Mouse (Mus musculus): ENCODE results near the gene C87414.
"Not testable (repeated sequence)": the region's sequence is repeated elsewhere in the genome, so short reads cannot be mapped to it uniquely, and the experiment has no call there.

The C87414 gene

GRCm38 (mm10) chr5:93671451-93671850, at the start of gene C87414:
Gene C87414, minus strand, starts transcription at chr5:93671551.
- DNase-seq (ENCODE audit: low read depth, low spot score): not testable (repeated sequence)

- DNase-seq (ENCODE audit: low read depth, low spot score): not testable (repeated sequence)
Measured at GRCm38 (mm10) chr5:93684661-93685060, 13.3 kb upstream of the C87414 start.

All from CD4-positive helper T cell, adult 2 months (primary cell).